Mouse (Mus musculus) cerebellum, postnatal 25 days (tissue): ENCODE data around the gene Iqcg.
A peak's percentile ranks its signal among the peaks of the same experiment; 100 is the strongest.
"Not testable (repeated sequence)": the region's sequence is repeated elsewhere in the genome, so short reads cannot be mapped to it uniquely, and the experiment has no call there.

Experiments
- DNase-seq, 2 experiments: peaks; one replicate each; pipeline ENCODE4 v3.0.0; 2021; ENCODE audit warnings: mixed read lengths in 2 of 2

Iqcg gene

GRCm38 (mm10) chr16:33056095-33056785, at the start of gene Iqcg, which contains the start of gene Rpl35a:
Iqcg (minus strand) TSS chr16:33056218.
Rpl35a (plus strand) TSS chr16:33056453.
- peak; percentile 93 to 94 for DNase-seq

GRCm38 (mm10) chr16:33085666-33086065, 29.6 kb upstream of the Iqcg start:
- no peak for DNase-seq

DNA sequence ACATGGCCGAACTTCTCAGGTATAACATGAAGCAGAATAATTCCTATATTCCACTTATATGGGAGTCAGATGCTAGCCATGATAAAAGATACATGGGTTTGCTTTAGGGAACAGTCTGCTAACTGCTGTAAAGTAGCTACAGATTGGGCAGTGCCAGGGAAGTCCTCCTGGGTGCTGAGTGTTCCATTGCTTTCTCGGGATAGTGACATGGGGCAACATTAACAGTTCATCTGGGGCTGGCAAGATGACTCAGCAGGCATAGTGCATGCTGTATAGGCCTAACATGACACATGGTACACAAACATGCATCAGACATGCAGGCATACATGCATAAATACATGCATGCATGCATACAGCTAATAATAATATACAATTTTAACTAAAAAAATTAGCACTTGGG, 28.0 kb upstream of the Iqcg start:
- DNase-seq: no peak

DNA sequence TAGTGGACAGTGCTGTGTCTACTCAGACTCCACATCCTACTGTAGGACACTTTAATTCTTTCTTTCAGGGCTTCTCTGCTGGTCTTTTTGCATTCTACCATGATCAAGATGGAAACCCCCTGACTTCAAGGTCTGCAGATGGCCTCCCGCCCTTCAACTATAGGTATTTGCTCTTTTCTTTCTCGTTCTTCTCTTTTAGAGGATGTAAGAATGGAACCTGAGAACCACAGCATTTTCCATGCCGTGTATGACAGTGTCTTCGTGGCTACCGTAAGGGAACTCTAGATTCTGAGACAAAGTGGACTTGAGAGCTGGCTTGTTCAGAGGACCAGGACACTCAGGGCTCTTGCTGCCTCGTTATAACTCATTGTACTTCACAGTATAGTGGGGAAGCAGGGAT, 26.9 kb upstream of the Iqcg start:
- DNase-seq: no peak

GRCm38 (mm10) chr16:33080063-33080462, 24.0 kb upstream of the Iqcg start:
- no peak for DNase-seq

GRCm38 (mm10) chr16:33077069-33077627, 21.1 kb upstream of the Iqcg start:
- no peak for DNase-seq

- no peak for DNase-seq
Observed at GRCm38 (mm10) chr16:33076078-33076477, 20.1 kb upstream of the Iqcg start.

GRCm38 (mm10) chr16:33074967-33075366, 18.9 kb upstream of the Iqcg start:
- no peak for DNase-seq

- no peak for DNase-seq
Observed at GRCm38 (mm10) chr16:33072871-33073557, 17.0 kb upstream of the Iqcg start.

GRCm38 (mm10) chr16:33070928-33071327, 14.9 kb upstream of the Iqcg start:
- no peak for DNase-seq

DNA sequence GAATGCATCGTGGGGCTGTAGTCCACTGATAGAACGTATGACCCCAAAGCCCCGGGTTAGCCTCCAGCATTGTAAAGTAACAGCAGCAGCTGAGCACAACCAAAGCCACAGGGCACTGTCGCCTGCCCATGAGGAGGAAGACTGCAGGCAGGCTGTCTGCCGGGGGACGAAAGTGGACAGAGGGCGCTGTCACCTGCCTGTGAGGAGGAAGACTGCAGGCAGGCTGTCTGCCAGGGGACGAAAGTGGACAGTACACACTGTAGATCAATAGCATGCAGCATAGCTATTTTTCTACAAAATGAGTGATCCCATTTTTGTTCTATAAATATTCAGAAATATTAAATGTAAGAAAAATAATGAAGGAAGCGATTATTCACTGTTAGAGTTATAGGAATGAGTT, 8.6 kb upstream of the Iqcg start:
- DNase-seq: no peak

DNA sequence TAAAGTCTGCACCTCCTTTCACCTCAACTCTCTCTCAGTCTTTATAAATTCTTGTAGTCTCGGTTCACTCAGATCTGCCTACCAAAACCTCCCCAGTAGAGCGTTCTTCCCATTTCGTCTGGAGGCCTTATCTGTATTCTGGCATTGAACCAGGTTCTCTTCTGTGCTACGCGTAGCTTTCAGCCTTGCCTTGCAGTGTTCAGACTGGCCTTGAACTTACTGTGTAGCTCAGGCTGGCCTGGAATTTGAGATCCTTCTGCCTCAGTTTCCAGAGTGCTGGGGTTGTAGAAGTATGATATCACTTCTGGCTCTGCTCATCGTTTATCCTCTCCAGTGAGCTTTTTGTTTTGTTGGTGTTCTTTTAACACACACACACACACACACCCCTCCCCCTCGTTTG, 7.2 kb upstream of the Iqcg start:
- peak in 1 of 2 experiments; percentile 8 for DNase-seq

GRCm38 (mm10) chr16:33062682-33063131, 6.7 kb upstream of the Iqcg start:
- no peak for DNase-seq

GRCm38 (mm10) chr16:33062024-33062681, 6.1 kb upstream of the Iqcg start, which contains the start of gene Lmln:
Lmln (plus strand) TSS chr16:33062521.
- DNase-seq: peak; percentile 93 to 96

GRCm38 (mm10) chr16:33061400-33061799, 5.4 kb upstream of the Iqcg start:
- DNase-seq: no peak

- no peak for DNase-seq
Observed at GRCm38 (mm10) chr16:33060926-33061325, 4.9 kb upstream of the Iqcg start.

DNA sequence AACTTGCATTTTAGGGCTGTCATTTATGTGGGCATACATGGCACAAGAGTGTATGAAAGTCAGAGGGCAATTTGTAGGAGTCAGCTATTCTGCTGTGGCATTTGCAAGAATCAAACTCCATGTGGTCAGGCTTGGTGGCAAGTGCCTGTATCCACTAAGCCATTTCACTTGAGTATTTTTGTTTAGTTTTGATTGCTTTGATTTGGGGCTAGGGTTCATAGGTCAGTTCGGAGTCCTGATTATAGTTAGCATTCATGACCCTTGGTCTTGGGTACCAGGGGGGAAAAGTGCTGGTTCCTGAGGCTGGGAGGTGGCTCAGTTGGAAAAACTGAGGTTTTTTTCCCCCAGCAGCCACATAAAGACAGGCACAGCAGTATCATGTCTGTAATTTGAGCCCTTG, 3.5 kb upstream of the Iqcg start:
- DNase-seq: no peak

DNA sequence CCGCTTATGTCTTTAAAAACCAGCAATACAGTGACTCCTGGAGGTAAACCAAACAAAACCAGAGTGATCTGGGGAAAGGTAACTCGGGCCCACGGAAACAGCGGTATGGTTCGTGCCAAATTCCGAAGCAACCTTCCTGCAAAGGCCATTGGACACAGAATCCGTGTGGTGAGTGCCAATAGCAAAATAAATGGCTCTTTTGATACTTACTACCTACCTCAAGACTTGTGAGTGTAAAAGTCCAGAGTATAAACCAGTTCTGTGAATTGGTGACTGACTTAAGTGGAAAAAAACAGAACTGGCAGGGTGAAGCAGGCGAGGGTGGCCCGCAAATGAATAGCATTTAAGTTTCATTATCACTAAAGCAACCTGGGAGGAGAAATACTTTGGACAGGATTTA, 2.6 kb upstream of the Iqcg start:
- not testable (repeated sequence) for DNase-seq

DNA sequence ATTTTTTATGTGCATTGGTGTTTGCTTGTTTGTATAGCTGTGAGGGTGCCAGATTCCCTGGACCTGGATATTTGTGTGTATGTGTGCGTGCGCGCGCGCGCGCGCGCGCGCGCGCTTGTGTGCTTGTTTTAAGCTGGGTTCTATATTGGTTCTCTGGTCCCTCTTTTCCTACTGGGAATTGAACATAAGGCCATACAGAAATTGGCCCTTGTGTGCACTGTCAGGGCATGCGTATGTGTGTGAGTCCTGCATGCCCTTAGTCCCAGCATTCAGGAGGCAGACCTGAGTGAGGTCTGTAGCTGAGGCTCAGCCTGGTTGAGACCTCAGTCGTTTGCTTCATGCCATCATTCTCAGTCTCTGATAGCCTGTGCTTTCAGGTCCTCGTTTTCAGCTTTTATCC, 2.0 kb upstream of the Iqcg start:
- DNase-seq: no peak

DNA sequence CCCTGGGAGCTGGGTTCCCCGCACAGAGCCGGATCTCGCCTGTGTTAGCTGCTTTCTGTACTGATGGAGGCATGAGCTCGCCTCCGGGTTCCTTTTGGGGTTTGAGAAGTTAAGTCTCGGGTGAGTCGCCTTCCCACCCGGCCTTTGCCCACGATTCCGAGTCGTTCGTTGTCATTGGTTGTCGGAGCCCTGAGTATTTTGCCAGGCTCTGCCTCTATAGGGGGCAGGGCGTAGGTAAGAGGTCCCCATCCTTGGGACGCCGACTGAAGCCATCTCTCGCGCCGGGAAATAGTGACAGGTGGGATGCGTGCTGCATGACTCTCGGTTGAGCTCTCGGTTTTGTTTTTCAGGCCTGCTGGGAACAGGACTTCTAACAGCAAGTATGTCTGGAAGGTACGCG, 768 bp upstream of the Iqcg start:
- peak in 1 of 2 experiments; percentile 37 for DNase-seq

DNA sequence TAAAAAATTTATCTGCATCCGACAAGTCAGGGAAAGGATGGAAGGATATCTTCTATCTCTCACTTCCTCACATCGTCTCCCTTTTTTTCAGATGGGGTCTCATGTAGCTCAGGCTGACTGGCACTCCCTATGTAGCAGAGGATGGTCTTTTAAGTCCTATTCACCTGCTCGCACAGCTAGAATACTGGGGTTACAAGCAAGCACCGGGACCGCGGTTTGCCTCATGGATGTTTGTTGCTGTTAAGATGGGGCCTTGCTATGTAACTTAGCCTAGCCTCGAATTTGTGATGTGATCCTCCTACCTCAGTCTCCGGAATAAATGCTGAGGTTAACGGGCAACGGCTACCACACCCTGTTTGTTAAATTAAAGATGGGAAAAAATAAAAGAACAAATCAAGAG, 363 bp downstream of the Iqcg start:
- peak in 1 of 2 experiments; percentile 25 for DNase-seq

DNA sequence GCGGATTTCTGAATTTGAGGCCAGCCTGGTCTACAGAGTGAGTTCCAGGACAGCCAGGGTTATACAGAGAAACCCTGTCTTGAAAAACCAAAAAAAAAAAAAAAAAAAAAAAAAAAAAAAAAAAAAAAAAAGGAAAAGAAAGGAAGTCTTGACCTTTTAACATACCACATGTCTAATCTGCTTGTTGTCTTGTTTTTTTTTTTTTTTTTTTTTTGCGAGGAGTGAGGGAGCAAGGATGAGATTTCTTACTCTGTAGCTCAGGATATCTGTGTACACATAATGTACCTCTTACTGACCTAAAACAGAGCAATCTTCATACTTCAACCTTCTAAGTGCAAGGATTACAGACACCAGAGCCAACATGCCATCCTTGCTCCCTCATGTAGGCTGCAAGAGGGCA, 1.1 kb downstream of the Iqcg start:
- DNase-seq: not testable (repeated sequence)

- DNase-seq: no peak
Observed at GRCm38 (mm10) chr16:33053141-33053540, 2.9 kb downstream of the Iqcg start.
